Mouse (Mus musculus) bone marrow, adult 2 months (tissue): ENCODE data around the gene Epb41.

Source experiments
- CTCF ChIP-seq: fragments of 200-500 bp; IDR thresholded peaks from 2 replicates; pipeline ENCODE4 v1.5.1; 2011; ENCODE audit warnings: low read length, control low read depth; ENCODE audit not compliant: control insufficient read depth, insufficient read depth
- POLR2A ChIP-seq: fragments of 200-500 bp; IDR thresholded peaks from 2 replicates; pipeline ENCODE4 v1.6.1; 2011; ENCODE audit warnings: low read depth, mild to moderate bottlenecking, control low read depth, low read length, borderline replicate concordance; ENCODE audit not compliant: control insufficient read depth

DNA sequence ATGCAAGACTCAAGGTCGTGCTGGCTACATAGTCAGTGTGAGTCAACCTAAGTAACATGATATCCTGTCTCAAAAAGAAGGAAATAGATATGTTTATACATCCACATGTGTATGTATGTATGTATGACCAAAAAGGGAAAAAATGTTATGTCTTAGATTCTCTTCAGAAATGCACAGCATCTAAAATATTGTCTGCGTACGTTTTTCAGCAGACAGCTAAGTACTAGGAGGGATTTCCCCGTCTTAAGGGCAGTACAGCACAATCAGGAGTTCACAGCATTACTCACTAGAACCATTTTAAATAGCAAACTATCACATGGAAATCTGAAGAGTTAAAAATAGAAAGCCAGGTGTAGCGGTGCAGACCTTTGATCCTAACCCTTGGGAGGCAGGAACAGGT, 38.0 kb downstream of the Epb41 start:
- no peak for TF ChIP-seq CTCF
- TF ChIP-seq POLR2A, result no peak
